Mouse (Mus musculus) midbrain, embryonic 14.5 days (tissue): ENCODE measurements around the gene Spcs2. TPM values are rescaled to one million over a fixed set of nuclear protein-coding genes. Genes with fewer than 3 reads are reported as not detected.
"Not testable (repeated sequence)": the region's sequence is repeated elsewhere in the genome, so short reads cannot be mapped to it uniquely, and the experiment has no call there.

ENCODE experiments used
- ATAC-seq: fragments of 200-750 bp; cut with Nextera tagmentation; 2 replicates; pipeline ENCODE4 v1.8.0; 2017; ENCODE audit warnings: moderate number of reproducible peaks, moderate library complexity; ENCODE audit not compliant: low FRiP score, low TSS enrichment
- DNase-seq: peaks from one replicate; pipeline ENCODE4 v3.0.0-alpha.2; 2015
- H3K27ac ChIP-seq: fragments of 300-500 bp; sonication (generic); replicated peaks from 2 replicates; pipeline ENCODE4 v1.5.1; 2014; ENCODE audit warnings: mild to moderate bottlenecking, low read depth, low read length, moderate library complexity
- H3K27me3 ChIP-seq: fragments of 300-500 bp; sonication (generic); 2 replicates; pipeline ENCODE4 v1.6.1; 2014; ENCODE audit warnings: low read length, control low read depth, mixed read lengths; ENCODE audit not compliant: control insufficient read depth, insufficient read depth
- H3K36me3 ChIP-seq: fragments of 300-500 bp; sonication (generic); 2 replicates; pipeline ENCODE4 v1.6.1; 2014; ENCODE audit warnings: low read length, control low read depth; ENCODE audit not compliant: control insufficient read depth, insufficient read depth
- H3K4me1 ChIP-seq: fragments of 300-500 bp; sonication (generic); 2 replicates; pipeline ENCODE4 v1.6.1; 2014; ENCODE audit warnings: mild to moderate bottlenecking, antibody characterized with exemption, low read length, control low read depth; ENCODE audit not compliant: control insufficient read depth, insufficient read depth
- H3K4me2 ChIP-seq: fragments of 300-500 bp; sonication (generic); 2 replicates; pipeline ENCODE4 v1.6.1; 2014; ENCODE audit warnings: mild to moderate bottlenecking, low read length, moderate library complexity
- H3K4me3 ChIP-seq: fragments of 300-500 bp; sonication (generic); replicated peaks from 2 replicates; pipeline ENCODE4 v1.5.1; 2014; ENCODE audit warnings: low read depth, low read length
- H3K9ac ChIP-seq: fragments of 300-500 bp; sonication (generic); replicated peaks from 2 replicates; pipeline ENCODE4 v1.6.1; 2014; ENCODE audit warnings: mild to moderate bottlenecking, low read length, moderate library complexity
- H3K9me3 ChIP-seq: fragments of 300-500 bp; sonication (generic); 2 replicates; pipeline ENCODE4 v1.6.1; 2016; ENCODE audit warnings: low read length, control low read depth, mixed read lengths; ENCODE audit not compliant: control insufficient read depth
- WGBS: fragments of 180-500 bp; shearing (Covaris S2); extraction: QIAGEN DNeasy Blood & Tissue Kit; methylation state at CpG from one replicate; pipeline ENCODE4 v1.1.7; 2014; 5-methylcytosine and 5-hydroxymethylcytosine counted together
- polyA plus RNA-seq: library from polyadenylated mRNA; unstranded; fragments of >200 nt; fragmentation: Nextera tagmentation; extraction: Ambion mirVana; gene quantifications from 2 replicates; pipeline ENCODE4 v1.2.1, GENCODE M21; 2014

Gene Spcs2
- polyA plus RNA-seq, 1 experiment from 2014 or later = 286 TPM

DNA sequence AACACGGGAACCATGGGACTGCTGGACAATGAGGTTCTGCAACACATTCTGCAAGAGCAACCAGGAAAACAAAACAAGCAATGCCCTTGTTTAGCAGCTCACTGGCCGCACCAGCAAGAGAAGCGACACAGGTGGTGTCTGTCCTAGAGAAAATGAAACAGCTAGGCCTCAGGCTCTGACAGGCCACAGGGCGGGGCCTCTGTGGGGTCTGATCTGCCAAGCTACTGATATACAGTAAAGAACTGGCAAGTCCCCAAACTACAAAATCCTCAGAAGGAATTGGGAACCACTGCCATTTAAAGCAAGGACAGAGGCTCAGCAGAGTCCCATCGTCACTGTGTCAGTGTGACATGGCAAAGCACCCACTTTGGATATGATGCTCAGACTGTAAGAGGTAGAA, 40.8 kb downstream of the Spcs2 start:
- no peak for ATAC-seq
- H3K9ac ChIP-seq = no peak overlapping the region

DNA sequence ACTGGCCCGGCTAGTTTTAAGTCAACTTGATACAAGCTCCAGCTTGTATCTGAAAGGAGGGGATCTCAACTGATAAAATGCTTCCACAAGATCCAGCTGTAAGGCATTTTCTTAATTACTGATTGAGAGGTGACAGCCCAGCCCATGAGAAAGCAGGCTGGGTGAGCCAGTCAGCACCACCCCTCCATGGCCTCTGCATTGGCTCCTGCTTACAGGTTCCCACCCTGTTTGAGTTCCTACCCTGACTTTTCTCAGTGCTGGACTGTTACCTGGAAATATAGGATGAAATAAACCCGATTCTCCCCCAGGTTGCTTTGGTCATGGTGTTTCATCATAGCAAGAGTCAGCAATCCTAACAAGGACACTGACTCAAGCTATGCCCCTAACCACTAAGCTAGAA, 41.3 kb downstream of the Spcs2 start:
- no peak overlapping the region for H3K27ac ChIP-seq
- no peaks in the 10 kb centered on the region for H3K27me3 ChIP-seq
- ATAC-seq = no peak
- no peak overlapping the region for H3K4me3 ChIP-seq
- H3K9ac ChIP-seq = no peak overlapping the region
- DNase-seq = no peak
- H3K4me1 ChIP-seq = no peaks in the 10 kb centered on the region
- WGBS = 85% methylated on average over 2 of the region's 2 CpGs
- no peaks in the 10 kb centered on the region for H3K36me3 ChIP-seq
- no peaks in the 10 kb centered on the region for H3K9me3 ChIP-seq
- H3K4me2 ChIP-seq = no peak overlapping the region

More for the DNA sequence above, 40.8 kb downstream of the Spcs2 start:
- Histone ChIP-seq H3K36me3 (no peaks in the 10 kb centered on the region), H3K27ac (no peak overlapping the region), H3K9me3 (no peaks in the 10 kb centered on the region), H3K27me3 (no peaks in the 10 kb centered on the region), H3K4me3 (no peak overlapping the region), H3K4me2 (no peak overlapping the region), H3K4me1 (no peaks in the 10 kb centered on the region)
- no peak for DNase-seq
- WGBS = 90% methylated on average over 5 of the region's 5 CpGs

DNA sequence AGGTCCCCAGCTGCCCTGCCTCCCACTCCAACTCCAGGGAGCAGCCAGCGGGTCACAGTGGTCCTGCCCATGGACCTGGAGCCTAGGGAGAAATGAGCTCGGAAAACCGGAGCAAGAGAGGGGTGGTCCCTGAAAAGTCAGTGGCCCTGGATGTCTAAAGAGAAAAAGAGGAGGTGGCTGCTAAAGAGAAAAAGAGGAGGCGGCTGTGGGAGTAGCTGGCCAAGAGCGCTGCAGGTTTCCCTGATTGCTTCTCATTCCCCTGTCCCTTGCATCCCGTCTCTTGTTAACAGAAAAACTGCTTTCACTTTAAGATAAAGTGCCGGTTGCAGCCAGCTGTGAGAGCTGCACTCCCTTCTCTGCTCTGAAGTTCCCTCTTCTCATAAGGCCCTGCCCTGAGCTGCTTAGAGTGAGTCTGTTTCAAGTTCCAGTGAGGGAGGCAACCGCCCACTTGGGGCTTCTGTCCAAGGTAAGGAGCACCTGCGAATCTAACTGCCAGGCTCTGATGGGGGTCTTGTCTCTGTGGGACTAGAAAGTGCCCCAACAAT, 45.0 kb downstream of the Spcs2 start:
- ATAC-seq, H3K4me2 ChIP-seq, H3K9me3 ChIP-seq, H3K4me1 ChIP-seq, H3K27me3 ChIP-seq, H3K27ac ChIP-seq, H3K4me3 ChIP-seq, H3K9ac ChIP-seq, H3K36me3 ChIP-seq, DNase-seq: not testable (repeated sequence)
- 23% methylated on average over 9 of the region's 9 CpGs for WGBS

GRCm38 (mm10) chr7:99813394-99813793, 49.9 kb downstream of the Spcs2 start:
- no peaks in the 10 kb centered on the region for H3K36me3 ChIP-seq
- no peaks in the 10 kb centered on the region for H3K9me3 ChIP-seq
- WGBS = 87% methylated on average over 11 of the region's 11 CpGs
- DNase-seq (no peak), ATAC-seq (no peak)
- no peak overlapping the region for H3K9ac ChIP-seq
- H3K27me3 ChIP-seq = no peaks in the 10 kb centered on the region
- no peak overlapping the region for H3K4me3 ChIP-seq
- H3K4me1 ChIP-seq = no peaks in the 10 kb centered on the region
- no peak overlapping the region for H3K4me2 ChIP-seq
- H3K27ac ChIP-seq = no peak overlapping the region

DNA sequence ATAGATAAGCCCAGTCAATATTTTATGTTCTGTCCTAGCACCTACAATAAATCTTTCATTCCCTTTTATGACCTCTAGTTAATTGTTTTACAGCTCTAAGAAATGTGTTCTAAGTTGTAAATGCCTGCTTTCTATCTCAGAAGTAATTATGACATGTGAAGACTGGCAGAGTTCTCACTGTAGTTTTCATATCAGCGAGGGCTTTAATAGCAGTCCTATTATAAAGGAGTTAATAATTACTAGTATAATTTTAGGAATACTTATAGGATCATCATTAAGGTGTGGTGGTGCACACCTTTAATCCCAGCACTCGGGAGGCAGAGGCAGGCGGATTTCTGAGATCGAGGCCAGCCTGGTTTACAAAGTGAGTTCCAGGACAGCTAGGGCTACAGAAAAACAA, 51.6 kb downstream of the Spcs2 start:
- Histone ChIP-seq H3K4me3 (no peak overlapping the region), H3K4me1 (no peaks in the 10 kb centered on the region), H3K27ac (no peak overlapping the region), H3K9ac (no peak overlapping the region), H3K36me3 (no peaks in the 10 kb centered on the region), H3K9me3 (no peaks in the 10 kb centered on the region), H3K4me2 (no peak overlapping the region), H3K27me3 (no peaks in the 10 kb centered on the region)
- DNase-seq (no peak), ATAC-seq (no peak)
- 92% methylated on average over 4 of the region's 4 CpGs for WGBS

GRCm38 (mm10) chr7:99810814-99811213, 52.4 kb downstream of the Spcs2 start:
- DNase-seq (no peak), ATAC-seq (no peak)
- Histone ChIP-seq H3K27me3 (no peaks in the 10 kb centered on the region), H3K27ac (no peak overlapping the region), H3K36me3 (no peaks in the 10 kb centered on the region), H3K9ac (no peak overlapping the region), H3K9me3 (no peaks in the 10 kb centered on the region), H3K4me3 (no peak overlapping the region), H3K4me2 (no peak overlapping the region), H3K4me1 (no peaks in the 10 kb centered on the region)
- 96% methylated on average over 2 of the region's 2 CpGs for WGBS

- H3K4me3 ChIP-seq, ATAC-seq, H3K4me2 ChIP-seq, H3K36me3 ChIP-seq, H3K27me3 ChIP-seq, H3K9me3 ChIP-seq, DNase-seq, H3K27ac ChIP-seq, H3K4me1 ChIP-seq, H3K9ac ChIP-seq: not testable (repeated sequence)
- WGBS = 89% methylated on average over 7 of the region's 7 CpGs
Measured at GRCm38 (mm10) chr7:99807043-99807442, 56.2 kb downstream of the Spcs2 start.

DNA sequence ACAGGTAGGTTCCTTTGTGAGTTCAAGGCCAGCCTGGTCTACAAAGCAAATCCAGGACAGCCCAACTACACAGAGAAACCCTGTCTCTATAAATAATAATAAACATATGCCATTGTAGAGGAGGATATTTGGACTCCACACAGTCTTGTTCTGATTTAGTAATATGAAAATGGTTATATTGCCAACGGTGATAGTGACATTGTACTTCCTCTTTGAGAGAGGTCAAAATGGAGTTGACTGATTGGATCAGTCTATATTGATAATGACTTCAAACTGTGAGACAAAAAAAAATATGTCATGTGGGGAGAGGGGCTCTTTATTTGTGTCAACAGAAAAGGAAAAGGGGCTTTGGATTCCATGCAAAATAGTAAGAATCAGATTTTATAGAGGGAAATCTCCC, 57.9 kb downstream of the Spcs2 start:
- no peaks in the 10 kb centered on the region for H3K9me3 ChIP-seq
- no peak overlapping the region for H3K4me2 ChIP-seq
- H3K36me3 ChIP-seq = no peaks in the 10 kb centered on the region
- DNase-seq (no peak), ATAC-seq (no peak)
- no peak overlapping the region for H3K27ac ChIP-seq
- WGBS = 89% methylated on average over 1 of the region's 1 CpGs
- no peak overlapping the region for H3K9ac ChIP-seq
- no peak overlapping the region for H3K4me3 ChIP-seq
- H3K4me1 ChIP-seq = no peaks in the 10 kb centered on the region
- H3K27me3 ChIP-seq = no peaks in the 10 kb centered on the region

GRCm38 (mm10) chr7:99804033-99804432, 59.2 kb downstream of the Spcs2 start:
- ATAC-seq, DNase-seq, H3K4me3 ChIP-seq: not testable (repeated sequence)

More at GRCm38 (mm10) chr7:99804033-99804432, 59.2 kb downstream of the Spcs2 start:
- not testable (repeated sequence) for H3K4me2 ChIP-seq, H3K36me3 ChIP-seq, H3K4me1 ChIP-seq, H3K27ac ChIP-seq, H3K9ac ChIP-seq, H3K27me3 ChIP-seq, H3K9me3 ChIP-seq
- WGBS = 88% methylated on average over 3 of the region's 3 CpGs
